Mouse (Mus musculus): Measurements from ENCODE around the gene Zfhx3. TPM values are rescaled to one million over a fixed set of nuclear protein-coding genes. Genes with fewer than 3 reads are reported as not detected.

Zfhx3 gene
- polyA plus RNA-seq, 1 experiment from 2014 or later: 32.2 TPM

- H3K36me3 ChIP-seq (ENCODE audit: control insufficient read depth, insufficient read depth, low read length): no peaks in the 10 kb centered on the region
- ATAC-seq (ENCODE audit: low read depth): no peak
- H3K9me3 ChIP-seq (ENCODE audit: control insufficient read depth, low read length): no peaks in the 10 kb centered on the region
- 36% methylated on average over 7 of the region's 7 CpGs for WGBS
- H3K4me2 ChIP-seq (ENCODE audit: low read depth, low read length): no peak overlapping the region
- no peak overlapping the region for H3K4me3 ChIP-seq (ENCODE audit: low read depth, low read length)
- no peaks in the 10 kb centered on the region for H3K27me3 ChIP-seq (ENCODE audit: control insufficient read depth, insufficient read depth, low read length)
- peaks cover 6% of the 10 kb centered on the region; the same call in 1 of the 2 replicates for H3K4me1 ChIP-seq (ENCODE audit: control insufficient read depth, insufficient read depth, low read length)
- H3K27ac ChIP-seq (ENCODE audit: low read depth, low read length): no peak overlapping the region
- no peak overlapping the region for H3K9ac ChIP-seq (replicated peaks; ENCODE audit: low read depth, low read length)
Measured at GRCm38 (mm10) chr8:108574101-108574500, 631.7 kb downstream of the Zfhx3 start.

GRCm38 (mm10) chr8:108577571-108577970 is 635.1 kb downstream of the Zfhx3 start:
- no peak for ATAC-seq (ENCODE audit: low read depth)
- 42% methylated on average over 7 of the region's 7 CpGs for WGBS
- Histone ChIP-seq H3K4me2 (ENCODE audit: low read depth, low read length) (no peak overlapping the region), H3K4me3 (ENCODE audit: low read depth, low read length) (no peak overlapping the region), H3K27ac (ENCODE audit: low read depth, low read length) (no peak overlapping the region), H3K36me3 (ENCODE audit: control insufficient read depth, insufficient read depth, low read length) (no peaks in the 10 kb centered on the region), H3K9ac (replicated peaks; ENCODE audit: low read depth, low read length) (no peak overlapping the region), H3K4me1 (ENCODE audit: control insufficient read depth, insufficient read depth, low read length) (peaks cover 6% of the 10 kb centered on the region; the same call in 1 of the 2 replicates), H3K27me3 (ENCODE audit: control insufficient read depth, insufficient read depth, low read length) (no peaks in the 10 kb centered on the region), H3K9me3 (ENCODE audit: control insufficient read depth, low read length) (no peaks in the 10 kb centered on the region)

GRCm38 (mm10) chr8:108578388-108578787 is 635.9 kb downstream of the Zfhx3 start:
- Histone ChIP-seq H3K36me3 (ENCODE audit: control insufficient read depth, insufficient read depth, low read length) (no peaks in the 10 kb centered on the region), H3K27me3 (ENCODE audit: control insufficient read depth, insufficient read depth, low read length) (no peaks in the 10 kb centered on the region), H3K4me1 (ENCODE audit: control insufficient read depth, insufficient read depth, low read length) (peaks cover 6% of the 10 kb centered on the region; the same call in 1 of the 2 replicates), H3K4me3 (ENCODE audit: low read depth, low read length) (no peak overlapping the region), H3K4me2 (ENCODE audit: low read depth, low read length) (no peak overlapping the region), H3K27ac (ENCODE audit: low read depth, low read length) (no peak overlapping the region), H3K9ac (replicated peaks; ENCODE audit: low read depth, low read length) (no peak overlapping the region), H3K9me3 (ENCODE audit: control insufficient read depth, low read length) (no peaks in the 10 kb centered on the region)
- 36% methylated on average over 10 of the region's 10 CpGs for WGBS
- ATAC-seq (ENCODE audit: low read depth): no peak

- H3K4me3 ChIP-seq (ENCODE audit: low read depth, low read length): no peak overlapping the region
- no peak overlapping the region for H3K27ac ChIP-seq (ENCODE audit: low read depth, low read length)
- no peak for ATAC-seq (ENCODE audit: low read depth)
- H3K9me3 ChIP-seq (ENCODE audit: control insufficient read depth, low read length): no peaks in the 10 kb centered on the region
- no peak overlapping the region for H3K4me2 ChIP-seq (ENCODE audit: low read depth, low read length)
- WGBS: 49% methylated on average over 9 of the region's 9 CpGs
- peaks cover 6% of the 10 kb centered on the region; the same call in 1 of the 2 replicates for H3K4me1 ChIP-seq (ENCODE audit: control insufficient read depth, insufficient read depth, low read length)
- no peaks in the 10 kb centered on the region for H3K36me3 ChIP-seq (ENCODE audit: control insufficient read depth, insufficient read depth, low read length)
- H3K27me3 ChIP-seq (ENCODE audit: control insufficient read depth, insufficient read depth, low read length): no peaks in the 10 kb centered on the region
- H3K9ac ChIP-seq (replicated peaks; ENCODE audit: low read depth, low read length): no peak overlapping the region
Measured at GRCm38 (mm10) chr8:108579808-108580207, 637.4 kb downstream of the Zfhx3 start.

- peaks cover 6% of the 10 kb centered on the region; the same call in 1 of the 2 replicates for H3K4me1 ChIP-seq (ENCODE audit: control insufficient read depth, insufficient read depth, low read length)
- no peak overlapping the region for H3K4me2 ChIP-seq (ENCODE audit: low read depth, low read length)
- no peaks in the 10 kb centered on the region for H3K36me3 ChIP-seq (ENCODE audit: control insufficient read depth, insufficient read depth, low read length)
- H3K27ac ChIP-seq (ENCODE audit: low read depth, low read length): no peak overlapping the region
- H3K27me3 ChIP-seq (ENCODE audit: control insufficient read depth, insufficient read depth, low read length): no peaks in the 10 kb centered on the region
- 98% methylated on average over 5 of the region's 5 CpGs for WGBS
- no peak for ATAC-seq (ENCODE audit: low read depth)
- H3K9me3 ChIP-seq (ENCODE audit: control insufficient read depth, low read length): no peaks in the 10 kb centered on the region
- H3K9ac ChIP-seq (replicated peaks; ENCODE audit: low read depth, low read length): no peak overlapping the region
- H3K4me3 ChIP-seq (ENCODE audit: low read depth, low read length): no peak overlapping the region
Measured at GRCm38 (mm10) chr8:108580364-108580763, 637.9 kb downstream of the Zfhx3 start.

GRCm38 (mm10) chr8:108581557-108581956 is 639.1 kb downstream of the Zfhx3 start:
- Histone ChIP-seq H3K9ac (replicated peaks; ENCODE audit: low read depth, low read length) (no peak overlapping the region), H3K4me2 (ENCODE audit: low read depth, low read length) (no peak overlapping the region), H3K36me3 (ENCODE audit: control insufficient read depth, insufficient read depth, low read length) (no peaks in the 10 kb centered on the region), H3K27me3 (ENCODE audit: control insufficient read depth, insufficient read depth, low read length) (no peaks in the 10 kb centered on the region), H3K4me1 (ENCODE audit: control insufficient read depth, insufficient read depth, low read length) (peaks cover 6% of the 10 kb centered on the region; the same call in 1 of the 2 replicates), H3K27ac (ENCODE audit: low read depth, low read length) (no peak overlapping the region), H3K4me3 (ENCODE audit: low read depth, low read length) (no peak overlapping the region), H3K9me3 (ENCODE audit: control insufficient read depth, low read length) (no peaks in the 10 kb centered on the region)
- 67% methylated on average over 6 of the region's 6 CpGs for WGBS
- no peak for ATAC-seq (ENCODE audit: low read depth)

GRCm38 (mm10) chr8:108582251-108582650 is 639.8 kb downstream of the Zfhx3 start:
- H3K27me3 ChIP-seq (ENCODE audit: control insufficient read depth, insufficient read depth, low read length): no peaks in the 10 kb centered on the region
- no peak overlapping the region for H3K4me2 ChIP-seq (ENCODE audit: low read depth, low read length)
- no peaks in the 10 kb centered on the region for H3K9me3 ChIP-seq (ENCODE audit: control insufficient read depth, low read length)
- ATAC-seq (ENCODE audit: low read depth): no peak
- WGBS: 89% methylated on average over 3 of the region's 3 CpGs
- no peak overlapping the region for H3K27ac ChIP-seq (ENCODE audit: low read depth, low read length)
- no peak overlapping the region for H3K4me3 ChIP-seq (ENCODE audit: low read depth, low read length)
- no peak overlapping the region for H3K9ac ChIP-seq (replicated peaks; ENCODE audit: low read depth, low read length)
- H3K4me1 ChIP-seq (ENCODE audit: control insufficient read depth, insufficient read depth, low read length): peaks cover 6% of the 10 kb centered on the region; the same call in 1 of the 2 replicates
- H3K36me3 ChIP-seq (ENCODE audit: control insufficient read depth, insufficient read depth, low read length): no peaks in the 10 kb centered on the region

GRCm38 (mm10) chr8:108583261-108583660 is 640.8 kb downstream of the Zfhx3 start:
- 93% methylated on average over 4 of the region's 4 CpGs for WGBS
- no peak overlapping the region for H3K4me2 ChIP-seq (ENCODE audit: low read depth, low read length)
- no peaks in the 10 kb centered on the region for H3K9me3 ChIP-seq (ENCODE audit: control insufficient read depth, low read length)
- no peak overlapping the region for H3K9ac ChIP-seq (replicated peaks; ENCODE audit: low read depth, low read length)
- peaks cover 5% of the 10 kb centered on the region; the same call in 1 of the 2 replicates for H3K4me1 ChIP-seq (ENCODE audit: control insufficient read depth, insufficient read depth, low read length)
- no peak overlapping the region for H3K4me3 ChIP-seq (ENCODE audit: low read depth, low read length)
- ATAC-seq (ENCODE audit: low read depth): no peak
- H3K27ac ChIP-seq (ENCODE audit: low read depth, low read length): no peak overlapping the region
- H3K36me3 ChIP-seq (ENCODE audit: control insufficient read depth, insufficient read depth, low read length): no peaks in the 10 kb centered on the region
- H3K27me3 ChIP-seq (ENCODE audit: control insufficient read depth, insufficient read depth, low read length): no peaks in the 10 kb centered on the region

- H3K27me3 ChIP-seq (ENCODE audit: control insufficient read depth, insufficient read depth, low read length): no peaks in the 10 kb centered on the region
- H3K27ac ChIP-seq (ENCODE audit: low read depth, low read length): no peak overlapping the region
- WGBS: 89% methylated on average over 9 of the region's 9 CpGs
- no peaks in the 10 kb centered on the region for H3K4me1 ChIP-seq (ENCODE audit: control insufficient read depth, insufficient read depth, low read length)
- H3K4me3 ChIP-seq (ENCODE audit: low read depth, low read length): no peak overlapping the region
- H3K9ac ChIP-seq (replicated peaks; ENCODE audit: low read depth, low read length): no peak overlapping the region
- H3K9me3 ChIP-seq (ENCODE audit: control insufficient read depth, low read length): no peaks in the 10 kb centered on the region
- H3K36me3 ChIP-seq (ENCODE audit: control insufficient read depth, insufficient read depth, low read length): no peaks in the 10 kb centered on the region
- no peak for ATAC-seq (ENCODE audit: low read depth)
- H3K4me2 ChIP-seq (ENCODE audit: low read depth, low read length): no peak overlapping the region
Measured at GRCm38 (mm10) chr8:108583867-108584661, 641.6 kb downstream of the Zfhx3 start.

Data from neural tube, embryonic 14.5 days (tissue).